Mouse (Mus musculus) embryonic fibroblast, embryonic 13.5 days (primary cell): Measurements from ENCODE around the gene Pde4d.
A peak's percentile ranks its signal among the peaks of the same experiment; 100 is the strongest.

Experiments used
- CTCF ChIP-seq: IDR thresholded peaks from 2 replicates; pipeline ENCODE4 v1.5.1; 2011; ENCODE audit warnings: mild to moderate bottlenecking, control low read depth, low read length, moderate library complexity, borderline replicate concordance; ENCODE audit not compliant: insufficient read depth
- POLR2A ChIP-seq: IDR thresholded peaks from 2 replicates; pipeline ENCODE4 v1.6.1; 2011; ENCODE audit warnings: low read depth, mild to moderate bottlenecking, control low read depth, low read length, moderate library complexity

DNA sequence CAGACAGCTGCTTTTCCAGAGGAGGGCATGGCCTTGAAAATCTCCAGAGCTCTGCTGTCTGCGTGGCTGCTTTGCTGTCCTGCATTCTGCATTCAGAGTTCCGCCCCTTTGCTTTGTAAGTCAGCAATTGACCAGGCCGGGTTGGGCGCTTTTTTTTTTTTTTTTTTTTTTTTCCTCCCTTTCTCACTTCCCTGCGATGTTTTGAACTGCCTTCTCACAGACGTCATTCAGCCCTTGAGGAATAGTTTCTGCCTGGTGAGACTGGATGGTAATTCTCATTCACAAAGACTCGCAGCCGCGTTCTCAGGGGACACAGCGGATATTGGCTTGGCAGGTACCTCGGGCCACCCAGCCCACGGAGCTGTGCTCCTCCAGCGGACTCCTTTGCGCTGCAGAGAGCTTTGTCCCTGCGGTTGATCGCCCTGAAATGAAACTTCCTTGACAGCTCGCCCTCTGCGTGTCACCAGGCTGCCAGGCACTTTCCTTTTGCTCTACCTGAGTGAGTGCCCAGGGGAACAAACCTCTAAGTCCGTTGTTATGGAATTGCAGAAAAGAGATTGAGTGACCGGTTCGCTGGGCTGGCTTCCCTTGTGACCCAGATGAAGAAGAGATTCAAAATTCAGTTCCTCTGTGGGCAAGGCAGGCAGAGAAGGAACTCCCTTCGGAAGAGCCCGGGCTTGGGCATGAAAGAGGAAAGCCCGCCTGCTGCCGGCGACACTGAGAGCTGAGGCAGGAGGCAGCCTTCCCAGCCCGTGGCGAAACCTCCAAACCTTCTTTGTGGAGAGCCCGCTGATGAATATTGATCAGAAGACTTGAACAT, 1235.8 kb downstream of the Pde4d start:
- TF ChIP-seq CTCF (no peak), POLR2A (peak; percentile 72)
